Mouse (Mus musculus) heart, embryonic 16.5 days (tissue): ENCODE measurements around the gene Dnaja1. TPM values are rescaled to one million over a fixed set of nuclear protein-coding genes. Genes with fewer than 3 reads are reported as not detected.
A peak's percentile ranks its signal among the peaks of the same experiment; 100 is the strongest.

ENCODE experiments used
- ATAC-seq: fragments of 200-750 bp; cut with Nextera tagmentation; replicated peaks from 2 replicates; pipeline ENCODE4 v1.8.0; 2017; ENCODE audit warnings: moderate number of reproducible peaks; ENCODE audit not compliant: insufficient read depth, low FRiP score; ENCODE audit errors: extremely low read depth
- H3K27ac ChIP-seq: fragments of 300-500 bp; sonication (generic); 2 replicates; pipeline ENCODE4 v1.5.1; 2014; ENCODE audit warnings: mild to moderate bottlenecking, low read length, control low read depth, moderate library complexity
- H3K27me3 ChIP-seq: fragments of 300-500 bp; sonication (generic); 2 replicates; pipeline ENCODE4 v1.6.1; 2014; ENCODE audit warnings: low read length, mixed read lengths; ENCODE audit not compliant: control insufficient read depth, insufficient read depth
- H3K36me3 ChIP-seq: fragments of 300-500 bp; sonication (generic); 2 replicates; pipeline ENCODE4 v1.6.1; 2014; ENCODE audit not compliant: control insufficient read depth, insufficient read depth
- H3K4me1 ChIP-seq: fragments of 300-500 bp; sonication (generic); 2 replicates; pipeline ENCODE4 v1.6.1; 2014; ENCODE audit warnings: low read length, mixed read lengths; ENCODE audit not compliant: control insufficient read depth, insufficient read depth
- H3K4me2 ChIP-seq: fragments of 300-500 bp; sonication (generic); 2 replicates; pipeline ENCODE4 v1.6.1; 2014; ENCODE audit warnings: low read depth, mild to moderate bottlenecking, control low read depth, low read length
- H3K4me3 ChIP-seq: fragments of 300-500 bp; sonication (generic); 2 replicates; pipeline ENCODE4 v1.5.1; 2014; ENCODE audit warnings: mild to moderate bottlenecking, control low read depth, low read length
- H3K9ac ChIP-seq: fragments of 300-500 bp; sonication (generic); 2 replicates; pipeline ENCODE4 v1.6.1; 2014; ENCODE audit warnings: low read length, control low read depth
- H3K9me3 ChIP-seq: fragments of 300-500 bp; sonication (generic); replicated peaks from 2 replicates; pipeline ENCODE4 v1.6.1; 2016; ENCODE audit warnings: low read length; ENCODE audit not compliant: control insufficient read depth
- WGBS: fragments of 180-500 bp; shearing (Covaris S2); extraction: QIAGEN DNeasy Blood & Tissue Kit; methylation state at CpG from one replicate; pipeline ENCODE4 v1.1.7; 2014; 5-methylcytosine and 5-hydroxymethylcytosine counted together
- polyA plus RNA-seq: library from polyadenylated mRNA; unstranded; fragments of >200 nt; fragmentation: Nextera tagmentation; extraction: Ambion mirVana; gene quantifications from 2 replicates; pipeline ENCODE4 v1.2.1, GENCODE M21; 2015

Gene Dnaja1
- polyA plus RNA-seq, result 238 and 262 TPM in 2 replicates

DNA sequence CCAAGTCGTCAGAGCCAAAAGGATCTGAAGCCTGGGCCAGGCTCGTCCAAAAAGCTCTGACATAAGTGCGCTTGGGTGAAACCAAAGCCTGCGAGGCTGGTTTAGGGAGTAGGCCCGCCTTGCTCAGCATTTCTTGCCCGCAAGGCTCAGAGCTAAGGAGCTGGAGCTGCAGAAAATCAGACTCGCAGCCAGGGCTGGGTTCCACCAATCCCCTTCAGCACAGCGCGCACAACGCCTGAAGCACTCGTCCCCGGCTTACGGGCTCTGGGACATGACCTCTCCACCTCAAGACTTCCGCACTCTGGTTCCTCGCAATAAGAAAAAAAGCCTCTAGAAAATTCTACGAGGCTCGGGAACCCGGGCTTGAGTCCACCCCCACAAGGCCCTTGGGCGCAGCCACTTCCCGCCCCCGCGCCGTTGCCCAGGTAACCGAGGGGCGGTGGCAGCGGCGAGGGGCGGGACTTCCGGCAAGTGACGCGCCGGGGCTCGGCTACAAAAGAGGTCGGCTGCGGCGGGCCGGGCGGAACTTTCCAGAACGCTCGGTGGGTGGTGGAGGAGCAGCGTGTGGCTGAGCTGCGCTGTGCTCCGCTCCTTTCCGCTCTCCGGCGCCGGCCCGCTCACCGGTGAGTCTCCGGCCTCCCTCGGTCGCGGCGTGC lies at the start of gene Dnaja1:
TSS of gene Dnaja1 (plus strand) at position 140 of the 656 bp plus-strand sequence.
- WGBS, result under 1% methylated on average over 48 of the region's 54 CpGs
- peak; percentile 90 for ATAC-seq

GRCm38 (mm10) chr4:40673526-40673925 lies 48.4 kb upstream of the Dnaja1 start:
- ATAC-seq, result no peak
- WGBS, result 84% methylated on average over 5 of the region's 5 CpGs
- H3K4me1 ChIP-seq, result peaks cover 6% of the 10 kb centered on the region
- no peaks in the 10 kb centered on the region for H3K36me3 ChIP-seq
- no peak overlapping the region for H3K27ac ChIP-seq
- no peaks in the 10 kb centered on the region for H3K9me3 ChIP-seq
- no peak overlapping the region for H3K4me3 ChIP-seq
- H3K9ac ChIP-seq, result no peak overlapping the region
- no peaks in the 10 kb centered on the region for H3K27me3 ChIP-seq
- H3K4me2 ChIP-seq, result no peak overlapping the region

More for the DNA sequence above, at the start of gene Dnaja1:
- H3K27ac ChIP-seq, result peak within 1 kb of the TSS; percentile 93
- H3K4me1 ChIP-seq, result peaks cover 22% of the 10 kb centered on the region
- H3K36me3 ChIP-seq, result peaks cover 10% of the 10 kb centered on the region
- peak within 1 kb of the TSS; percentile 89 for H3K9ac ChIP-seq
- no peaks in the 10 kb centered on the region for H3K27me3 ChIP-seq
- H3K4me2 ChIP-seq, result peak within 1 kb of the TSS; percentile 82
- peak within 1 kb of the TSS; percentile 80 for H3K4me3 ChIP-seq
- no peaks in the 10 kb centered on the region for H3K9me3 ChIP-seq

GRCm38 (mm10) chr4:40676338-40676737 lies 45.6 kb upstream of the Dnaja1 start:
- H3K9me3 ChIP-seq, result no peaks in the 10 kb centered on the region
- peak overlapping the region; percentile 21; the same call in 1 of the 2 replicates for H3K4me2 ChIP-seq
- peaks cover 6% of the 10 kb centered on the region for H3K4me1 ChIP-seq
- no peak overlapping the region for H3K27ac ChIP-seq
- H3K36me3 ChIP-seq, result no peaks in the 10 kb centered on the region
- 0 out of 2 replicates have a peak overlapping the region, but pooled peaks have one; percentile 25 for H3K9ac ChIP-seq
- ATAC-seq, result no peak
- H3K4me3 ChIP-seq, result no peak overlapping the region
- no peaks in the 10 kb centered on the region for H3K27me3 ChIP-seq
- WGBS, result 19% methylated on average over 14 of the region's 14 CpGs

DNA sequence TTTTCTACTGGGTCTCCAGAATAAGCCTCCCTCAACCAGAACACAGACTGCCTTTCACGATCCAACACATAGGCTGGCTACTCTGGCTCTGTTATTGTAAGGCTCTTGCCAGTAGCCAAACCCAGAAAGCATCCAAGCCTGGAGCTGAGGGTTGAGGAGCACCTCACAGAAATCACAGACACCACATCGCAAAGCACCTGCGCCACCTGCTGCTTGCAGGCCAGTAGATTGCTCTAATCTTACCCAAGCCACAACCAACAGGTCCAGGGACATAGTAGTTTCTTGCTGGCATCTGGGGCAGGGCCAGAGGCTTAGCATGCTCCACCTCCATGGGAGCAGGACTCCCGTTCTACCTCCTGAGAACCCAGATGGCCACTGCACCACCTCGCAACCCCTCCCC lies 44.8 kb upstream of the Dnaja1 start:
- H3K27me3 ChIP-seq, result no peaks in the 10 kb centered on the region
- H3K36me3 ChIP-seq, result no peaks in the 10 kb centered on the region
- peak overlapping the region; percentile 28; the same call in 1 of the 2 replicates for H3K4me2 ChIP-seq
- no peaks in the 10 kb centered on the region for H3K9me3 ChIP-seq
- 35% methylated on average over 5 of the region's 5 CpGs for WGBS
- no peak overlapping the region for H3K27ac ChIP-seq
- H3K4me3 ChIP-seq, result no peak overlapping the region
- no peak overlapping the region for H3K9ac ChIP-seq
- 0 out of 2 replicates have a peak, but pooled peaks have one; percentile 45 for ATAC-seq
- H3K4me1 ChIP-seq, result peaks cover 6% of the 10 kb centered on the region

- Histone ChIP-seq H3K27ac (no peak overlapping the region), H3K4me1 (peaks cover 6% of the 10 kb centered on the region), H3K9ac (no peak overlapping the region), H3K36me3 (no peaks in the 10 kb centered on the region), H3K27me3 (no peaks in the 10 kb centered on the region), H3K4me3 (no peak overlapping the region), H3K9me3 (no peaks in the 10 kb centered on the region), H3K4me2 (no peak overlapping the region)
- ATAC-seq, result no peak
- 47% methylated on average over 5 of the region's 5 CpGs for WGBS
Observed at GRCm38 (mm10) chr4:40680250-40680860, 41.6 kb upstream of the Dnaja1 start.

DNA sequence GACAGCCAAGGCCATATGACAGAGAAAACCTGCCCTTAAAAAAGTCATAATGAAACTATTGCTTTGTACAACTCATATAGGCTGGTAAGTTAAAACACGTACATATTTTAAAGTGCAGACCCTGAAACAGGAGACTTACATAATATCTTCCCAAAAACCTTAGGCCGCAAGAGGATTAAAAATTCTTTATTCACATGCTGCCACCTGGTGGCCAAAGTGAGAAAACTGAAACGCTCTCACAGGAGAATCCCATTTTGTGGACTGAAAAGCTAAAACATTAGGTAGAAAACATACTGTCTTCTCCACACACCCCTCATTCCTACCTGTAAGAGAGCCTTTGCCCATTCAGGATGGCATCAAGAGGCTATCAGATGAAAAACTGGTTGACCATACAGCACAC lies 40.0 kb upstream of the Dnaja1 start:
- H3K9ac ChIP-seq, result no peak overlapping the region
- no peak overlapping the region for H3K27ac ChIP-seq
- no peak overlapping the region for H3K4me3 ChIP-seq
- WGBS, result 18% methylated on average over 3 of the region's 3 CpGs
- no peaks in the 10 kb centered on the region; the same call in 1 of the 2 replicates for H3K4me1 ChIP-seq
- ATAC-seq, result no peak
- H3K9me3 ChIP-seq, result no peaks in the 10 kb centered on the region
- H3K27me3 ChIP-seq, result no peaks in the 10 kb centered on the region
- no peak overlapping the region for H3K4me2 ChIP-seq
- H3K36me3 ChIP-seq, result peaks cover 11% of the 10 kb centered on the region

- no peak for ATAC-seq
- peaks cover 11% of the 10 kb centered on the region for H3K36me3 ChIP-seq
- H3K9ac ChIP-seq, result no peak overlapping the region
- H3K9me3 ChIP-seq, result no peaks in the 10 kb centered on the region
- no peak overlapping the region for H3K4me3 ChIP-seq
- H3K27me3 ChIP-seq, result no peaks in the 10 kb centered on the region
- no peaks in the 10 kb centered on the region for H3K4me1 ChIP-seq
- H3K4me2 ChIP-seq, result no peak overlapping the region
- no peak overlapping the region for H3K27ac ChIP-seq
- WGBS, result 83% methylated on average over 5 of the region's 5 CpGs
Observed at GRCm38 (mm10) chr4:40682359-40682758, 39.6 kb upstream of the Dnaja1 start.

- no peak overlapping the region for H3K4me3 ChIP-seq
- WGBS, result 82% methylated on average over 2 of the region's 2 CpGs
- no peak overlapping the region for H3K4me2 ChIP-seq
- no peak overlapping the region for H3K9ac ChIP-seq
- H3K4me1 ChIP-seq, result no peaks in the 10 kb centered on the region
- no peaks in the 10 kb centered on the region for H3K9me3 ChIP-seq
- H3K27me3 ChIP-seq, result no peaks in the 10 kb centered on the region
- peaks cover 18% of the 10 kb centered on the region for H3K36me3 ChIP-seq
- no peak overlapping the region for H3K27ac ChIP-seq
- no peak for ATAC-seq
Observed at GRCm38 (mm10) chr4:40683306-40683705, 38.6 kb upstream of the Dnaja1 start.

GRCm38 (mm10) chr4:40691100-40691499 lies 30.9 kb upstream of the Dnaja1 start:
- H3K27me3 ChIP-seq, result no peaks in the 10 kb centered on the region
- no peak overlapping the region for H3K4me2 ChIP-seq
- H3K4me1 ChIP-seq, result no peaks in the 10 kb centered on the region
- 89% methylated on average over 11 of the region's 11 CpGs for WGBS
- no peak overlapping the region for H3K9ac ChIP-seq
- no peak overlapping the region for H3K4me3 ChIP-seq
- peaks cover 49% of the 10 kb centered on the region for H3K36me3 ChIP-seq
- no peak overlapping the region for H3K27ac ChIP-seq
- no peak for ATAC-seq
- no peaks in the 10 kb centered on the region for H3K9me3 ChIP-seq
